Mouse (Mus musculus): Measurements from ENCODE around the gene Vdr.

Gene Vdr

DNA sequence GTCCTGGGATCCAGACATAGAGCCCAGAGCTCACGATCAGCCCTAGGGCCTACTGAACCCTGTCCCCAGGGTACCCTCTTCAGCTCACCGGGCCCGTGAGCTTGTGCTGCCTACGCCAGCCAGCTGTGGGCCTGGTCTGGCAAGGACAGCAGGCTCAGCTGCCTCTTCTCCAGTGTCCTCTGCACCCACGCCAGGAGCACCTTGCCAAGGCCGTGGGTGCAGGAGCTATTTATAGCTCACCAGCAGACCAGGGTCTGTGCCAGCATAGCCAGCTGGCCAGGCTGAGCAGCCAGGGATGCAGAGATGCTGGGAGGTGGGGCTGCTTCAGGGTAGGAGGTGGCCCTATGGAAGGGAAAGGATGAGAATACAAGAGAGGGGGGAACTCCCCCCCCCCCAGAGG lies 98.3 kb downstream of the Vdr start:
- DNase-seq (ENCODE audit: low read depth, low spot score): no peak

DNA sequence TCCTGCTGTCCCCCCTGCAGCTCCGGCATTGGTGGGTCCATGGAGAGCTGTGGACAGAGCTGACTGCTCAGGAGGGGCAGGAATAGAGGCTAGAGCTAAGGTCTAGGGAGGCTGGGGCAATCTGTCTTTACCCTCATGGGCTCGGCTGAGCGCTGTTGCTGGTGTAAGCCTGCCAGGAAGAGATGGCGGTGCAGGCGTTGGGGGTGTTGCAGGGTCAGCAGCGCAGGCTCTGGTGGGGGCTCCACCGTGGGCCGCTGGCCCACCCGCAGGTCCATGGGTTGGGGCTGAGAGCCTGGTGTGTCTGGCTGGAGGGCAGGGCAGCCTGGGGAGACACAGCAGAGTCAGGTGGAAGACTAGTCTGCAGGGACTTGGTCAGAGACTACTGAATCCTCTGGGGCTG lies 99.1 kb downstream of the Vdr start:
- no peak for DNase-seq (ENCODE audit: low read depth, low spot score)

DNA sequence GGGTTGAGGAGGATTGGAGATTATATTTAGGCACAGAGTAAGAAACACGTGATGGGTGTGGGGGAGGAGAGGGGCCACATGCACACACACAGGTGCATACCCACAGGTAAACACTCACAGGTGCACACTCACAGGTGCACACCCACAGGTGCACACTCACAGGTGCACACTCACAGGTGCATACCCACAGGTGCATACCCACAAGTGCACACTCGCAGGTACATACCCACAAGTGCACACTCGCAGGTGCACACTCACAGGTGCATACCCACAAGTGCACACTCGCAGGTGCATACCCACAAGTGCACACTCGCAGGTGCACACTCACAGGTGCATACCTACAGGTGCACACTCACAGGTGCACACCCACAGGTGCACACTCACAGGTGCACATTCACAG lies 100.0 kb downstream of the Vdr start:
- no peak for DNase-seq (ENCODE audit: low read depth, low spot score)

DNA sequence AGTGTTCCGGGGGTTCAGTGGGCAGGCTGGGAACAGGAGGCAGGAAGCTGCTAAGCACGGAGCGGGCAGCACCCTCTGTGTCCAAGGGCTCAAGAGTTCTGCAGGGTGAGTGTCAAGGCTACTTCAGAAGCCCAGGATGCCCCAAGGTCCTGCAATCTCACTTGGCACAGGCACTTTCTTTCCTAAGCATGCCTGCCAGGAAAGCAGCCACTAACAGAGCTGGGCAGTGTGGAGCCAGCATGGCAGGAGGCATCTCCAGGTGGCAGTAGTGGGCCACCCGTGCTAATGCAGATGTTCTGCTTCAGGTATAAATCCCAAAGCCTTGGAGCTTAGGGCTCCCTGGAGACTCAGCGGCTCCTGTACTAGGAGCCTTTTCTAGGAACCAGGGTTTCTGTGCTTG lies 100.5 kb downstream of the Vdr start:
- no peak for DNase-seq (ENCODE audit: low read depth, low spot score)

DNA sequence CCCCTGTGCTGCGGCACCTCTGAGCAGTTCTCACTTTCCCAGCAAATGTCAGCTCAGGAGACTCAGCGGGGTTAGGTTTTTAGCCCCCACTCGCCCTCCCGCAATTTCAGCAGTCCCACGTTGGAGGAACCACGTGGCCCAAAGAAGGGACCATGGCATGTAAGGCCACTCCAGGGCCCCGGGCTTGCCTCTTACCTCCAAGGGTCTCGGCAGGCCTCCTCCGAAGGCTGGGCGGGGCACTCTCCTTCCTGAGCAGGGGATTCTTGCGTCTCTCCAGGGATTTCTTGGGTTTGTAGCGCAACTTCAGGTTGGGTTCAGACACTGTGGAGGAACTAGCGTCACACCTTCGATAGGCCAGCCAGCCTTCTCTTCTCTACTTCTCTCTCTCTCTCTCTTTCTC lies 101.2 kb downstream of the Vdr start:
- no peak for DNase-seq (ENCODE audit: low read depth, low spot score)

DNA sequence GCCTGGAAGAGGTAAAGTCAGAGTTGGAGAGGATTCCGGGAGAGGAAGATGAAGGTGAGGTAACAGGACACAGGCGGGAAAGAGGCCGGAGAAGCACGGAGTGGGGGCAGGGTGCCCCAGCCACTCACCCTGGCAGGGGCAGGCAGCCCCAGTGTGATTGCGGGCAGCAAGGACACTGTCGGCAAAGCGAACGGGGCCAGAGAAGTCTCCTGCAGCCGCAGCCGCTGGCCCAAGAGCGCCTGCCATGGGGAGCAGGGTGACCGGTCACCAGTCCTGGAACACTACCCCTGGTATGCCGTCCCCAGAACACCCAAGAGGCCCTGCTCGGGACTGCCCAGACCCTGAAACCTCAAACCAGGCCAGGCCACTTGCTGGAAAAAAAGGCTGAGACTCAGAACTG lies 101.9 kb downstream of the Vdr start:
- DNase-seq (ENCODE audit: low read depth, low spot score): no peak

DNA sequence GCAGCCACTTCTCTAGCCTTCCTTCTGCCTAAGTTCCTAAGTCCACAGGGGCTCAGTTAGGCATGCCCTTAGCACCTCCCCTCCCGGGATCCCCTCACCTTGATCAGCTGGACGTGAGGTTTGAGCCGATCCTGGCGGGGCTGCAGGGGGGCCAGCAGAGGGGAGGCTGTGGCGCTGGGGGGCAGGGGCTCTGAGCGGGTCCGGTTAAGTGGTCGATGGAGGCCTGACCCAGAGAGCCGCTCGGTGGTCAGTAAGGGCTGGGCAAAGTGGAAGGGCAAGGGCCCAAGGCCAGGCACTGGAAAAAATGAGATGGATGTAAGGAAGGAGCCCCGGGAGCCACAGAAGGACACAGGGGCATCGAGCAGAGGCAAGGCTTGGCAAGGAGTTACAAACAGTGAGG lies 102.6 kb downstream of the Vdr start:
- no peak for DNase-seq (ENCODE audit: low read depth, low spot score)
